Mouse (Mus musculus) cerebellum, postnatal 36 days (tissue): ENCODE measurements around the gene R3hdm1.
"Not testable (repeated sequence)": the region's sequence is repeated elsewhere in the genome, so short reads cannot be mapped to it uniquely, and the experiment has no call there.

ENCODE experiments used
- DNase-seq, 2 experiments: peaks; one replicate each; pipeline ENCODE4 v3.0.0; 2021 to 2022; ENCODE audit warnings: mixed read lengths in 2 of 2

The R3hdm1 gene

DNA sequence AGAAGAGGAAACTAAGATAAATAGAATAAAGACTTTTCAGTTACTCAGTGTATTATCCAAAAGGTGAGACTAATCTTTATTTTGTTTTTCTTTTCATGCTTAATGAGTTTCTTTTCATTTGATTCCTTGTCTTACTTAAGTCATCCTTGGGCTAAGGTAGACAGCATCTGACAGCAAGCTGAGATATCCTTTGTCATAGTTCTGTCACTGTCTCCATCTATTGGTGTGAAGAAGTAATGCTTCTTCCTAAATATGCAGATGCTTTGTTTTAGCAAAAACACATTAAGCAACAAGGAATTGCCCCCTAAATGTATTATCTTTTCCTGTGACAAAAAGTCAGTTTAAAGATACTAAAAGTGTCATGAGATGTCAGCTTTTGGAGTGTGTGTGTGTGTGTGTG lies 37.9 kb downstream of the R3hdm1 start:
- no peak for DNase-seq

GRCm38 (mm10) chr1:128141737-128142136 lies 38.6 kb downstream of the R3hdm1 start:
- DNase-seq = no peak

DNA sequence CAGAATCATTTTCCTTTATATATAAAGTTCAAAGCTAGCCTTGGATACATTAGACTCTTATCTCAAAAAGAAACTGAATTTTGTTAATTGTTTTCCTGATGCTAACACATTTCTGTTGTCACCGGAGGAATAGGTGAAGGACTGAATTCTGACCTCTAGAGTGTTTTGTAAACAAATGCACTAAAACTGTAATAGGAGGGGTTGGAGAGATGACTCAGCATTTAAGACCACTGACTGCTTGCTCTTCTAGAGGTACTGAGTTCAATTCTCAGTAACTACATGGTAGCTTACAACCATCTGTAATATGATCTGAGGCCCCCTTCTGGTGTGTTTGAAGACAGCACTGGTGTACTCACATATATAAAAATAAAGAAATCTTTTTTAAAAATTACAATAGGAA lies 63.9 kb downstream of the R3hdm1 start:
- DNase-seq = no peak

DNA sequence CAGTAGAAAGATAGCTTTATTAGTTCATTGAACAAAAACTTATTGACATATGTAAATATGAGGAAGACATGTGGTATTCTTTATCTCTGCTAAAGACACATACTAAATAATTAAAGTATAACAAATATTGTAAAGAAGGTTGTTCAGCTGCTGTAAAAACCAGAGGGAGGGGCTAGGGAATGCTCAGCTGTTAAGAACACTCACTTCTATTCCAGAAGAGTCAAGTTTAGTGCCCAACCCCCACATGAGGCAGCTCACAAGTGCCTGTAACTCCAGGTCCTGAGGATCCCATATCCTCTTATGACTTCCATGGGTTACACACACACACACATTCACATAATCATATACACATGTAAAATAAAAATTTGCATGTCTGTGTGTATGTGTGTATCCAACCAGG lies 67.0 kb downstream of the R3hdm1 start:
- no peak for DNase-seq

DNA sequence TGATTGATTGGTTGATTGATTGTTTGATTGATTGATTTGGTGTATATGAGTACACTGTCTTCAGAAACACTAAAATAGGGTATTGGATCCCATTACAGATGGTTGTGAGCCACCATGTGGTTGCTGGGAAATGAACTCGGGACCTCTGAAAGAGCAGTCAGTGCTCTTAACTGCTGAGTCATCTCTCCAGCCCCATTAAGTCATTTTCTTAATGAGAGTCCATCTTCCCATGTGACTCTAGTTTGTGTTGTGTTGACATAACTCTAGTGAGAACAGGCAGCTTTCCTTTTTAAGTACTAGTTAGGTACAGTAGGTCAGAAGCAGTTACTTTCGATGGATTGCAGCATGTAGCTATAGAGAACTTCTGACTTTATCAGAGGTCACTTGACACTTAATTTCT lies 88.3 kb downstream of the R3hdm1 start:
- no peak for DNase-seq

DNA sequence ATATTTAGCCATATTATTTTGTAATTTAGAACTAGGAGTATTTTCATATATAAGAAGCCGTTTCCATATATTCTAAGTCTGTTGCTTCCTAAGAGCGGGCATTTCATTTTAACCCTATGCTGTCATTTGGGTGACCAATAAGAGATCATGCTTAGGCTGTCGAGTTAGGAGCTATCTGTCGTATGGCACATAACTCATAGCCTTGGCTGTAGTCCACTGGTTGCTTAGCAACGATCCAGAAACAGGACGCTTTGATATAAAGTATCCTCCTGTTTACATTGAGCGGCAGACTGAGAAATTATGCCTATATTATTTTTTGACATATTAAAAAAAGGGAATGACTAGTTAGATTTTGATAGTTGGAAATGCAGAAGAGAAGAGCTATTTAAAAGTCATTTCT lies 89.3 kb downstream of the R3hdm1 start:
- DNase-seq = no peak

- DNase-seq = no peak
Observed at GRCm38 (mm10) chr1:128194011-128194410, 90.9 kb downstream of the R3hdm1 start.

GRCm38 (mm10) chr1:128197353-128197752 lies 94.3 kb downstream of the R3hdm1 start:
- no peak for DNase-seq

- no peak for DNase-seq
Observed at GRCm38 (mm10) chr1:128213261-128213660, 110.2 kb downstream of the R3hdm1 start.

GRCm38 (mm10) chr1:128221886-128222285 lies 118.8 kb downstream of the R3hdm1 start:
- DNase-seq = no peak

- no peak for DNase-seq
Observed at GRCm38 (mm10) chr1:128223304-128223703, 120.2 kb downstream of the R3hdm1 start.

DNA sequence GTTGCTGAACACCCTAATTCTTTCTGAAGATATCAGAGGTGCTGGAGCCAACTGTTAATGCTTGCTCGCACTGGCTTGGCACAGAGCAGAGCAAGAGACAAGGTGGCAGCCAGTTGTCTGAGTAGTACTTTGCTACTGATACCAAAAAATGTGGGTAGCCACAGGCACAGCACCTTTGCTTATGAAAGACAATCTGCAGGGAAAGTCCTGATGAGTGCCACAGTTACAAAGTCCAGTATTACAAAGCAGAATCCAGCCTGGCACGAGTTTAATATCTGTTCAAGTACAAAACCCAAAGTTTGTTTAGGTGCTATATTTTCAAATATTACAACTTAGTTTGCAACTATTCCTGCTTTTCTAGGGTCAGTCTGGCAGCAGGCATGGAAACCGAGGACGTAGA lies 132.1 kb downstream of the R3hdm1 start:
- DNase-seq = no peak

DNA sequence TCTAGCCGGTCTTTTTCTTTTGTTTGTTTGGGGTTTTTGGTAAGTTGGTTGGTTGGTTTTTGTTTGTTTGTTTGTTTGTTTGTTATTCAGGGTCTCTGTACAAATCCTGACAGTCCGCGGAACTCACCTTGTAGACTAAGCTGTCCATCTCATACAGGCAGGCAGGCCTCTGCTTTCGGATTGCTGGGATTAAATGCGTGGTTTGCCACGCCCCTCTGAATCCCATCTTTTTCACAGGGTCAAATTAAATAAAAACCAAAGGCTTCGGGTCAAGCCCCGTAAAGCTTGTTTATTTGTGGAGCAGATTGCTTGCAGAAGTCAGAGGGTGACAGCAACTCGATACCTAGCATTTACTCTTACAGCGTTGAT lies 140.5 kb downstream of the R3hdm1 start, which contains the start of gene Ubxn4:
Gene Ubxn4, plus strand, starts transcription at position 338 of the 369 bp plus-strand sequence.
- no peak for DNase-seq

- peak; percentile 95 to 96 for DNase-seq
Observed at GRCm38 (mm10) chr1:128243996-128244726, 141.1 kb downstream of the R3hdm1 start.

DNA sequence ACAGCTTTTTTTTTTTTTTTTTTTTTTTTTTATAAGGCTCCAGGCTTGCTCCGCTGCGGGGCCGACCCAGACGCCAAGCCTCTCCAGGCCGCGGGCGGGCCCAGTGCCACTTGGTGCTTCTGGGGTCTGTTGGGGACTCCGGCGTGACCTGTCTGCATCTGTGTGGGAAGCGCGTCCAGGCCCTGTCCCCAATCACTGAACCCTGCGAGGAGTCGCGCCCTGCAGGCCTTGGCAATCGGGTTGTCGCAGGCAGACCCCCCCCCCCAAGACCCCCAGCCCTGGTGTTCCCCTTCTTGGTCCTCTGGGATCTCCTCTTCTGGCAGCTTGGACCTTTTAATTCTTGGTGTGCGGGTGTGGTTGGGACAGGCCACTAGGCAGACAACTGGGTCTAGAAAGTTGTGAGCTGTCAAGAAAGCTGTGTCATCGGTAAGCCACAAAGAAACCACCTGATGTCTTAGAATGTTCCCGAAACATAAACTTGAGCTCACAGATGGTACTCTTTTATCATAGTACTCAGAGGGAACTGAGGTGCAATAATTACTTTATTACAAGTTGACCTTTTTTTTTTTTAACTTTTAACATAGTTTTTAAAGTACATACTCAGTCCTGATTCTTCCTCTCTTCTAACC lies 141.7 kb downstream of the R3hdm1 start:
- DNase-seq = peak in 1 of 2 experiments; percentile 40

DNA sequence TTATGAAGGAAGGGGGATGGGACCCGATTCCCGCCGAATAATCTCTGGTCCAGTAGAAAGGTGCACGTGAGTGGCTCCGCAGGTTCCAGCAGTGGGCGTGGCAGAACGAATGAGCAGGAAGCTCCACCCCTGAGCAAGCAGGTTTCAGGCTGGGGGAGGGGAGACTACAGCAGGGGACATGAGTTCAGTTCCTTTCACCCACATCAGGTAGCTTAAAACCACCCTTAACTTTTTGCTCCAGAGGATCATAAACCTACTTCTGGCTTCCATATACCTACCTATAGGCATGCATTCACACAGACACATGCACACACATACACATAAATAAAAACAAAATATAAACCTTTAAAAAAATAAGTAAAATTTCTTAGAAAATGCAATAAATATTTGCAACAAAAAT lies 164.0 kb downstream of the R3hdm1 start:
- DNase-seq = not testable (repeated sequence)

DNA sequence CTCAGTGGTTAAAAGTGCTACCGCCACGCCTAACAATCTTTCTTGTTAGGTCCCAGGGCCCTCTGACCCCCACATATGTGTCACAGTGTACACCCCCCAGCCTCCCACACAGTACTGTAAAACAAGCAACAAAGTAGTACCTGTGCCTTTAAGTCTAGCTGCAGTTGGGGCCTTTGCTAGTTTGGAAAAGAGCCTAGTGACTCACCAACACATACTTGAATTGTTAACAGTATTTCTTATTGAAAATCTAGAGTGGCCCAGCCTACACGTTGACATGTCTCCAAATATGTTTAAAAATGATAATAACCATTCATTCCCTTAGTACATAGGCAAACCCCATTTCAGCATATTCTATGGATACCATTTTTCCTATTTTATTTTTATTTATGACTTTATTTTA lies 167.6 kb downstream of the R3hdm1 start:
- no peak for DNase-seq

GRCm38 (mm10) chr1:128275908-128276307 lies 172.8 kb downstream of the R3hdm1 start:
- DNase-seq = no peak

DNA sequence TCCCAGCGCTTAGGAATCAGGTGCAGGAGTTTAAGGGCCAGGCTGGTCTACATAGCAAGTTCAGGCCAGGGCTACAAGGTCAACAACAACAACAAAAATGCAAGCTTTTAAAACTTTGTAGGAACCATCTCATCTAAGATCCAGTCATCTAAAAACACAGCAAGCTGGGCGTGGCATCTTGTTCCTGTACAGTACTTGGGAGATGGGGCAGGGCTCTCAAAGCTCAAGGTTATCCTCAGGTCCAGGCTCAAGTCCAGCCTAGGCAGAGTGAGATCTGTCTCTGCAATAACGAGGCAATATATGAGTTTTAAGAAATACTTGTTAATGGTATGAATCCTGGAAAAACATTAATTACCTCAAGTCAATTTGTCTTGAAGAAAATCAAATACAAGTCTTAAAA lies 175.5 kb downstream of the R3hdm1 start:
- no peak for DNase-seq

DNA sequence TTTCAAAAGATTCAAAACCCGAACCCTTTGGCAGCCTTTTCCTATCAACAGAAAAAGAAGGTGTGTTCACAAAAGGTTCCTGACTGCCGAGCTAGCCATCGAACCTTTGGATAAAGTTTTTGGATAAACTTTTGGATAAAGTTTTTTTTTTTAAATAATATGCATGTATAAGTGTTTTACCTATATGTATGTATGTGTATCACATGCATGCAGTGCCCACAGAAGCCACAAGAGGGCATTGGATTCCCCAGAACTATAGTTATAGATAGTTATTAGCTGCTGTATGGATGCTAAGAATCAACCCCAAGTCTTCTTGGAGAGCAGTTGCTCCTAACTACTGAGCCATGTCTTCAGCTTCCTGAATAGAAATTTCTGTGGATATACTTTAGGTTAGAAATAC lies 178.7 kb downstream of the R3hdm1 start:
- DNase-seq = no peak

DNA sequence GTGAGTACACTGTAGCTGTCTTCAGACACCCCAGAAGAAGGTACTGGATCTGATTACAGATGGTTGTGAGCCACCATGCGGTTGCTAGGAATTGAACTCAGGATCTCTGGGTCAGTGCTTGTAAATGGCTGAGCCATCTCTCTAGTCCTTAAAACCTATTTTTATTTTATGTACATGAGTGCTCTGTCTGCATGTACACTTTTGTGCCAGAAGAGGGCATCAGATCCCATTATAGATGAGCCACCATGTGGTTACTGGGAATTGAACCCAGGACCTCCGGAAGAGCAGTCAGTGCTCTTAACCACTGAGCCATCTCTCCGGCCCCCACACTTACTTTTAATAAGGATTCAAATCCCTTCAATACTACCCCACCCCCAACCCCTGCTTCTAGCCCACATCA lies 179.8 kb downstream of the R3hdm1 start:
- DNase-seq = no peak

- no peak for DNase-seq
Observed at GRCm38 (mm10) chr1:128284157-128284690, 181.1 kb downstream of the R3hdm1 start.

DNA sequence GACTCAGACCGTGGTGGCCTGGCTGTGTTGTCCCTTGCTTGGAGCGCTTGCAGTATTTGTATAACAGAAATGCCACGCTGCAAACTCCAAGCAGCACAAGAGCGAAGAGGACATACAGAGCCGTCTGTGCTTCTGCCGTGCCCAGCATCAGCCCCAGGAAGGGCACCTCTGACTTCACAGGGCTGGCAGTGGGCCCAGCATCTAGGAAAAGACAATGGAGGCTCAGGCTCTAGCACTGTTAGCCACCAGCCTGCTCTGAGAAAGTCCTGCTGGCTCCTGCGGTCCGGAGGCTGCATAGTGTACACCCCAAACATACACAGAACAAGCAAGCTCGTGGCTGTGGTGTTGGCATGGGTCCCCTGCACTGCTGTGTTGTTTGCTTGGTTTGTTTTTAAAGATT lies 182.0 kb downstream of the R3hdm1 start:
- no peak for DNase-seq
